Mouse (Mus musculus) heart, embryonic 11.5 days (tissue): ENCODE measurements around the gene Cyfip2. TPM values are rescaled to one million over a fixed set of nuclear protein-coding genes. Genes with fewer than 3 reads are reported as not detected.

ENCODE experiments used
- ATAC-seq: fragments of 200-750 bp; cut with Nextera tagmentation; replicated peaks from 2 replicates; pipeline ENCODE4 v1.8.0; 2017; ENCODE audit warnings: moderate library complexity; ENCODE audit not compliant: insufficient number of reproducible peaks, low FRiP score, low TSS enrichment
- H3K27ac ChIP-seq: fragments of 300-500 bp; sonication (generic); 2 replicates; pipeline ENCODE4 v1.5.1; 2014; ENCODE audit warnings: mild to moderate bottlenecking, low read depth, low read length
- H3K27me3 ChIP-seq: fragments of 300-500 bp; sonication (generic); 2 replicates; pipeline ENCODE4 v1.6.1; 2014; ENCODE audit warnings: mild to moderate bottlenecking, low read length, mixed read lengths; ENCODE audit not compliant: control insufficient read depth, insufficient read depth
- H3K36me3 ChIP-seq: fragments of 300-500 bp; sonication (generic); 2 replicates; pipeline ENCODE4 v1.6.1; 2014; ENCODE audit warnings: mild to moderate bottlenecking, low read length, moderate library complexity, mixed read lengths; ENCODE audit not compliant: control insufficient read depth, insufficient read depth
- H3K4me1 ChIP-seq: fragments of 300-500 bp; sonication (generic); 2 replicates; pipeline ENCODE4 v1.6.1; 2014; ENCODE audit warnings: low read length; ENCODE audit not compliant: control insufficient read depth, insufficient read depth
- H3K4me2 ChIP-seq: fragments of 300-500 bp; sonication (generic); 2 replicates; pipeline ENCODE4 v1.6.1; 2014; ENCODE audit warnings: mild to moderate bottlenecking, moderate library complexity
- H3K4me3 ChIP-seq: fragments of 300-500 bp; sonication (generic); 2 replicates; pipeline ENCODE4 v1.5.1; 2014; ENCODE audit warnings: low read depth, low read length
- H3K9ac ChIP-seq: fragments of 300-500 bp; sonication (generic); 2 replicates; pipeline ENCODE4 v1.6.1; 2014; ENCODE audit warnings: mild to moderate bottlenecking, low read depth, low read length, moderate library complexity
- H3K9me3 ChIP-seq: fragments of 300-500 bp; sonication (generic); replicated peaks from 2 replicates; pipeline ENCODE4 v1.6.1; 2016; ENCODE audit warnings: low read length; ENCODE audit not compliant: control insufficient read depth
- WGBS: fragments of 180-500 bp; shearing (Covaris S2); extraction: QIAGEN DNeasy Blood & Tissue Kit; methylation state at CpG from one replicate; pipeline ENCODE4 v1.1.7; 2014; ENCODE audit not compliant: insufficient replicate concordance; 5-methylcytosine and 5-hydroxymethylcytosine counted together
- polyA plus RNA-seq: library from polyadenylated mRNA; unstranded; fragments of >200 nt; fragmentation: Nextera tagmentation; extraction: Ambion mirVana; gene quantifications from 2 replicates; pipeline ENCODE4 v1.2.1, GENCODE M21; 2014

The Cyfip2 gene
- polyA plus RNA-seq, 1 experiment from 2014 or later: 5.7 TPM

GRCm38 (mm10) chr11:46230184-46230583 lies 82.5 kb downstream of the Cyfip2 start:
- no peaks in the 10 kb centered on the region for H3K9me3 ChIP-seq
- no peak overlapping the region for H3K27ac ChIP-seq
- H3K4me2 ChIP-seq: no peak overlapping the region
- no peak overlapping the region for H3K9ac ChIP-seq
- H3K36me3 ChIP-seq: no peaks in the 10 kb centered on the region
- no peaks in the 10 kb centered on the region for H3K27me3 ChIP-seq
- WGBS: 73% methylated on average over 6 of the region's 6 CpGs
- 0 out of 2 replicates have a peak, but pooled peaks cover 2% of the 10 kb centered on the region for H3K4me1 ChIP-seq
- no peak overlapping the region for H3K4me3 ChIP-seq
- no peak for ATAC-seq

DNA sequence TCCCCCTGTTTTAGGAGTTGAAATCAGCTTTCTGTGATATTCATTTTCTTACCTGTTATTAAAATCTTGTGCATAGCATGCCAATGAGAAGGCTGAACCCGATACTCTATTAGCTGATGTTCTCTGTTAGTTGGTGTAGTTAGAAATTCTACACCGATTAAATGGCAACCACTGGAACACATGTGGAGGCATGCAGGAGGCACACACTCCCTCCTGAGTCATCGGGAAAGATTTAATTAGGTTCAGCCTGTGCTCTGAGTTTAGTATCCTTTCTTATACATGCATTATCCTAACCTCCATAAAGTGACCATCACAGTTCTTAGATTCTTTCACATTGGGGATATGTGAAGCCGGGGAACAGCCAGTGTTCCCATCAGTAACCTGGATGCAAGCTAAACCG lies 87.3 kb downstream of the Cyfip2 start:
- no peaks in the 10 kb centered on the region for H3K9me3 ChIP-seq
- no peak overlapping the region for H3K4me2 ChIP-seq
- WGBS: 77% methylated on average over 5 of the region's 5 CpGs
- H3K36me3 ChIP-seq: no peaks in the 10 kb centered on the region
- no peak overlapping the region for H3K9ac ChIP-seq
- 0 out of 2 replicates have a peak, but pooled peaks cover 2% of the 10 kb centered on the region for H3K4me1 ChIP-seq
- ATAC-seq: no peak
- H3K4me3 ChIP-seq: no peak overlapping the region
- H3K27ac ChIP-seq: no peak overlapping the region
- H3K27me3 ChIP-seq: no peaks in the 10 kb centered on the region

- ATAC-seq: no peak
- H3K4me1 ChIP-seq: 0 out of 2 replicates have a peak, but pooled peaks cover 2% of the 10 kb centered on the region
- no peaks in the 10 kb centered on the region for H3K36me3 ChIP-seq
- H3K4me3 ChIP-seq: no peak overlapping the region
- H3K27me3 ChIP-seq: no peaks in the 10 kb centered on the region
- WGBS: 63% methylated on average over 2 of the region's 2 CpGs
- no peak overlapping the region for H3K27ac ChIP-seq
- no peaks in the 10 kb centered on the region for H3K9me3 ChIP-seq
- H3K9ac ChIP-seq: no peak overlapping the region
- no peak overlapping the region for H3K4me2 ChIP-seq
These were observed 89.1 kb downstream of the Cyfip2 start for GRCm38 (mm10) chr11:46223575-46223974.

GRCm38 (mm10) chr11:46220211-46220610 lies 92.4 kb downstream of the Cyfip2 start:
- H3K9ac ChIP-seq: no peak overlapping the region
- H3K36me3 ChIP-seq: no peaks in the 10 kb centered on the region
- H3K27me3 ChIP-seq: no peaks in the 10 kb centered on the region
- H3K4me2 ChIP-seq: no peak overlapping the region
- H3K9me3 ChIP-seq: no peaks in the 10 kb centered on the region
- H3K4me1 ChIP-seq: peaks cover 3% of the 10 kb centered on the region; the same call in 1 of the 2 replicates
- no peak overlapping the region for H3K27ac ChIP-seq
- ATAC-seq: no peak
- 68% methylated on average over 2 of the region's 2 CpGs for WGBS
- H3K4me3 ChIP-seq: no peak overlapping the region

DNA sequence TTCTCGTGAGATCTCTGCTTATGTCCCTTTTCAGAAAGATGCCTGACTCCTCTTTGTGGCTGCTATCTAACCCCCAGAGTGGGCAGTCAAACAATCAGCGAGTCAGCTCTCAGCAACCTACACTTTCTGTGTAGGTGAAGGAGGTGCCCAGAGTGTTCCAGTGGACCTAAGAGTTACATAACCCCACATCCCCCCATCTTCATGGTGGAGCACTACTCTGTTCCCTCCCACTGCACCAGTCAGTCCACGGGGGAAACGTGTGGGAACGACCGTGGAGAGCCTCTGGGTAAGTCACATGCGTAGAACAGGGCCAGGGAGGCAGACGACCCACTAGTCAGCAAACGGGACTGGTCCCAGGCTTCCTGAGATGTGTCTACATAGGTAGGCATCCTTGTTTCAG lies 93.3 kb downstream of the Cyfip2 start:
- no peak overlapping the region for H3K27ac ChIP-seq

DNA sequence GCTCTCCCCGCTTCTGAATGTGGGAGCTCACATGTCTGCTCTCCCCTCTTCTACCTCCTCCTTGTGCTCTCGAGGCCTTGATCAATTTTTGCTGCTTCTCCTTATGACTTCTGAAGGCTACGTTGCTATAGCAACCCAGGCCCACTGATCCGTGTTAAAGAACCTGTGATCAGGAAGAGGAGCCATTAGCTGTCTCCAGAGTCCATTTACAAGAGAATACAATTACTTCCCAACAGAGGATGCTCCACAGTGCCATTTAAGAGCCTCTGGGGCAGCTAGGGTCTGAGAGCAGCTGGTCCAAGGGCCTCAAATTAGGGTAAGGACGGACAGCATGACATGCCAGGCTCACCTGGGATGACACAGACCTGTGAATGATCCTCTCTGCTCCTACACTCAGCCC lies 94.1 kb downstream of the Cyfip2 start:
- Histone ChIP-seq H3K4me2 (no peak overlapping the region), H3K4me1 (peaks cover 19% of the 10 kb centered on the region), H3K36me3 (no peaks in the 10 kb centered on the region), H3K27ac (no peak overlapping the region), H3K9me3 (no peaks in the 10 kb centered on the region), H3K4me3 (no peak overlapping the region), H3K27me3 (no peaks in the 10 kb centered on the region), H3K9ac (no peak overlapping the region)
- 58% methylated on average over 5 of the region's 5 CpGs for WGBS
- no peak for ATAC-seq

More for the DNA sequence above, 93.3 kb downstream of the Cyfip2 start:
- no peak overlapping the region for H3K9ac ChIP-seq
- ATAC-seq: no peak
- no peaks in the 10 kb centered on the region for H3K9me3 ChIP-seq
- peaks cover 11% of the 10 kb centered on the region for H3K4me1 ChIP-seq
- no peaks in the 10 kb centered on the region for H3K36me3 ChIP-seq
- H3K4me2 ChIP-seq: no peak overlapping the region
- 72% methylated on average over 9 of the region's 9 CpGs for WGBS
- H3K4me3 ChIP-seq: no peak overlapping the region
- H3K27me3 ChIP-seq: no peaks in the 10 kb centered on the region

DNA sequence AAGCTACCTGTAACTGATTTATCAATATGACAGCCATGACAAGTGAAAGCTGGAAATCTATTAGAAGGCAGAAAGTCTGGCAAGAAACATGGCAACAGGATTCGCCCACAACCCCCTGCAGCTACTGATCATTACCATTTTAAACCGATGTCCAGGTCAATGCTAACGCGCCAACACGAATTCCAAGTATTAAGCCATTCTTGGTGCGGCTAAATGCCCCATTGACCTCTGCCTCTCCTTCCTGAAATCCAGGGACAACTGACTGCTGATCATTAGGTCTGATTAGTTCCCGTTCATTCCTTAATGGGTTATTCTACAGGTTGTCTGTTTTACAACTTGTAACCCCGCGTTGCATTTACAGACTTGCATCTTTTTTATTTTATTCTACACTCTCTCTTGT lies 95.0 kb downstream of the Cyfip2 start:
- Histone ChIP-seq H3K9ac (no peak overlapping the region), H3K4me1 (peaks cover 28% of the 10 kb centered on the region), H3K4me2 (no peak overlapping the region), H3K27ac (no peak overlapping the region), H3K9me3 (no peaks in the 10 kb centered on the region), H3K27me3 (no peaks in the 10 kb centered on the region), H3K4me3 (no peak overlapping the region), H3K36me3 (no peaks in the 10 kb centered on the region)
- ATAC-seq: no peak
- 87% methylated on average over 9 of the region's 9 CpGs for WGBS

DNA sequence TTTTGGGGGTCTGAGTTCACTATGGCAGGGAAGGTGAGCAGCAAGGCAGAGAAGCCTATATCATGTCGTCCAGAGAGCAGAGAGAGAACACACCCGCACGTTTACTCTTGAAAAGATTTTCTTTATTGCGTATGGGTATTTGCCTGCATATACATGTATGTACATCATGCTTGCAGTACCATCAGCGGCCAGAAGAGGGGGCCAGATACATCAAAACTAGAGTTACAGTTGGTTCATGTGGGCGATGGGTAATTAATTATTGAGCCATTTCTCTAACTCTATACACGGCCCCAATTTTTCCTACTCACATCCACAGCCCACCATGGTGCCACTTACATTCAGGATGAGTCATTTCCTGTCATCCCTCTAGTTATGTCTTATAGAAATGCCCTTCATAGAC lies 96.0 kb downstream of the Cyfip2 start:
- H3K36me3 ChIP-seq: no peaks in the 10 kb centered on the region
- ATAC-seq: no peak
- WGBS: 66% methylated on average over 7 of the region's 7 CpGs
- no peak overlapping the region for H3K4me2 ChIP-seq
- H3K27ac ChIP-seq: no peak overlapping the region
- H3K9me3 ChIP-seq: no peaks in the 10 kb centered on the region
- H3K27me3 ChIP-seq: no peaks in the 10 kb centered on the region
- H3K9ac ChIP-seq: no peak overlapping the region
- H3K4me1 ChIP-seq: peaks cover 36% of the 10 kb centered on the region
- no peak overlapping the region for H3K4me3 ChIP-seq

DNA sequence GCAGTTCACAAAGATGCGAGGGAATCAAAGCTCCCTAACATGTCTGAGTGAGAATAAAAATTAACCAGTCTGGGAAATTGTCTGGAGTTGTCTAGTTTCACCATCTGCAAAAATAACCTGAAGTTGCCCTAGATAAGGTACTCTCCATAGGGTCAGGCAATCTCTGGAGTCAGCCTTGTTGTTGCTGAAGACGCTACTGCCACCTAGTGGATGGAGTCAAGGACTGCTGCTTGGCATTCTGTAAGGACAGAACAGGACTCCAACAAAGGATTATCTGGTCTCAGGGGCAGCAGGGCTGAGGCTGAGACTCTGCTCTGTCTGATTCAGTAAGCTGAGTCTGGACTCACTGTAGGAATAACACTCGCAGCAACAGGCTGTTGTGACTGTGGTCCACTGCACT lies 97.3 kb downstream of the Cyfip2 start:
- H3K4me1 ChIP-seq: peaks cover 45% of the 10 kb centered on the region
- no peaks in the 10 kb centered on the region for H3K9me3 ChIP-seq
- H3K9ac ChIP-seq: peak overlapping the region; percentile 0; the same call in 1 of the 2 replicates
- H3K27me3 ChIP-seq: no peaks in the 10 kb centered on the region
- no peak overlapping the region for H3K4me3 ChIP-seq
- peak; percentile 58 for ATAC-seq
- peak overlapping the region; percentile 95 for H3K27ac ChIP-seq
- H3K36me3 ChIP-seq: no peaks in the 10 kb centered on the region
- WGBS: 9% methylated on average over 3 of the region's 3 CpGs
- peak overlapping the region; percentile 46 for H3K4me2 ChIP-seq
